Mouse (Mus musculus): Measurements from ENCODE around the gene Slit3.

DNA sequence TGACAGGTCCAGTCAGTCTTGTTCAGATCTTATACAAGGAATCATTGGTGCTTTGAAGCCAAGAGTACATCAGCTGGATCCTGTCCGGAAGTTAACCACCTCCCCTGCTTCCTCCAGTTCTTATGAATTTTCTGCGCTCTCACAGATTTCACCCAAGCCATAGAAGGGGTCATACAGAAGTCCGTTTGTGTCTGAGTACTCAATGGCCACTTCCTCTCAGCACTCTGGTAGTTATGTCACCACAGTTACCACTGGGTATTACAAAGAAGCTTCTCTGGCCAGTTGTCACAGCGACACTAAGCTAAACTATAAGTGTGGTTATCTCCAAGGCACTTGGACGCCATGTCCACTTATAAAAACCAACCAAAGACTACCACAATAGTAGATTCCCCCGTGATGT lies 536.6 kb downstream of the Slit3 start:
- TF ChIP-seq CTCF (IDR thresholded peaks at IDR 0.05) (no peak), EP300 (IDR thresholded peaks at IDR 0.05) (no peak)

Measured in lung, postnatal 0 days (tissue).